Mouse (Mus musculus): ENCODE measurements around the gene Dmpk. TPM values are rescaled to one million over a fixed set of nuclear protein-coding genes. Genes with fewer than 3 reads are reported as not detected.

Gene Dmpk
- polyA plus RNA-seq, 1 experiment = 120 TPM

GRCm38 (mm10) chr7:19107436-19107835 is 23.8 kb downstream of the Dmpk start:
- no peak overlapping the region for H3ac ChIP-seq (ENCODE audit: control insufficient read depth, insufficient read length, low read depth)
- no peak for TF ChIP-seq CEBPB (IDR thresholded peaks at IDR 0.05; ENCODE audit: low read depth)
- no peak for TF ChIP-seq MYOD1 (IDR thresholded peaks at IDR 0.05; ENCODE audit: control insufficient read depth, insufficient read length, low read depth)
- no peak for TF ChIP-seq CTCF (IDR thresholded peaks at IDR 0.05; ENCODE audit: control insufficient read depth, insufficient read depth, insufficient read length)
- TF ChIP-seq USF1 (IDR thresholded peaks at IDR 0.05; ENCODE audit: low read depth) = no peak
- no peak for TF ChIP-seq MAX (IDR thresholded peaks at IDR 0.05)
- TF ChIP-seq FOSL1 (IDR thresholded peaks at IDR 0.05; ENCODE audit: insufficient read depth, low read length, poor library complexity, severe bottlenecking) = no peak
- no peak for TF ChIP-seq MYOG (IDR thresholded peaks at IDR 0.05; ENCODE audit: control insufficient read depth, extremely low read depth, insufficient read length)

GRCm38 (mm10) chr7:19109565-19109964 is 25.9 kb downstream of the Dmpk start:
- H3K79me2 ChIP-seq (ENCODE audit: control insufficient read depth, insufficient read depth) = no peaks in the 10 kb centered on the region
- no peak overlapping the region for H3K4me3 ChIP-seq (ENCODE audit: insufficient read depth, poor library complexity, severe bottlenecking)
- TF ChIP-seq MYOD1 (IDR thresholded peaks at IDR 0.05; ENCODE audit: control insufficient read depth, insufficient read length, low read depth) = no peak
- TF ChIP-seq CTCF (IDR thresholded peaks at IDR 0.05; ENCODE audit: control insufficient read depth, insufficient read depth, insufficient read length) = no peak
- no peak for TF ChIP-seq MYOG (IDR thresholded peaks at IDR 0.05; ENCODE audit: control insufficient read depth, extremely low read depth, insufficient read length)
- TF ChIP-seq MAX (IDR thresholded peaks at IDR 0.05) = no peak
- TF ChIP-seq FOSL1 (IDR thresholded peaks at IDR 0.05; ENCODE audit: insufficient read depth, low read length, poor library complexity, severe bottlenecking) = no peak
- TF ChIP-seq USF1 (IDR thresholded peaks at IDR 0.05; ENCODE audit: low read depth) = no peak
- no peak for TF ChIP-seq CEBPB (IDR thresholded peaks at IDR 0.05; ENCODE audit: low read depth)
- H3K36me3 ChIP-seq (ENCODE audit: control insufficient read depth, insufficient read depth) = no peaks in the 10 kb centered on the region
- no peak overlapping the region for H3ac ChIP-seq (ENCODE audit: control insufficient read depth, insufficient read length, low read depth)
- peaks cover 17% of the 10 kb centered on the region for H3K27me3 ChIP-seq (ENCODE audit: control insufficient read depth, insufficient read depth, insufficient read length)
- no peaks in the 10 kb centered on the region for H3K79me3 ChIP-seq (ENCODE audit: low read depth)

More at GRCm38 (mm10) chr7:19107436-19107835, 23.8 kb downstream of the Dmpk start:
- Histone ChIP-seq H3K79me3 (ENCODE audit: low read depth) (no peaks in the 10 kb centered on the region), H3K79me2 (ENCODE audit: control insufficient read depth, insufficient read depth) (no peaks in the 10 kb centered on the region), H3K27me3 (ENCODE audit: control insufficient read depth, insufficient read depth, insufficient read length) (peaks cover 15% of the 10 kb centered on the region), H3K4me3 (ENCODE audit: insufficient read depth, poor library complexity, severe bottlenecking) (no peak overlapping the region), H3K36me3 (ENCODE audit: control insufficient read depth, insufficient read depth) (no peaks in the 10 kb centered on the region)

DNA sequence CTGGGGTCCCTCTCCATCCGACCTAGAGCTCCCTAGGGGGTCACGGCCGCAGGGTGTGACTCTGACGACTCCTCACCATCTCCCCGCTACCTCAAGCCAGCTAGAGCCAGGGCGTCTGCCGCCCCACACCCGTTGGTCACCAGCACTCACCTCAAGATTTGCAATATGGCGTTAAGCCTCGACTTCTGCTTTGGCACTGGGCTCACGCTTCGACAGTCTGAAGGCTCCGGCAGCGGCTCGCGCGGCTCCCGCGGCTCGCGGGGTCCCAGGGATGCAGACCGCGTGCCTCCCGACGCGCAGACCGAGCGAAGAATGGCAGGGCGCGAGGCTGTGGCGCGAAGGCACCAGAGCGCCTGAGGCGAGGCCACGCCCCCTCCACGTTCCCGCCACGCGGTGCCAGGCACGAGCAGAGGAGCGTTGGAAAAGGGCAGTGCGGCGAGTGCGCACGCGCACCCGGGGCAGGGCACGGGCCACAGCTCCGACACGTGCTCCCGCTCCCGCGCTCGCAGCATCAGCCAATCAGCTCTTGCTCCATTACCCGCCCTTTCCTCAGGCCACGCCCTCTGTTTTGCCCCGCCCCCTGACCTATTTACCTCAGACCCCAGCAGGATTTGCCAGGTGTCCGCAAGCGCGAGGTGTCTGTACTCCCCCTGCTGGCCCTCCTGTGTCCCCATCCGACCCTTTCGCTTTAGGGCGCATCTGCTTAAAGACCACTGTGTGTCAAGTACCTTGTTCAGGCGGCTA is 34.6 kb downstream of the Dmpk start, which contains the start of gene Gm4969:
Gene Gm4969 (minus strand): TSS at position 341 of the 744 bp plus-strand sequence.
- Histone ChIP-seq H3K36me3 (ENCODE audit: control insufficient read depth, insufficient read depth) (no peaks in the 10 kb centered on the region), H3K79me2 (ENCODE audit: control insufficient read depth, insufficient read depth) (peaks cover 35% of the 10 kb centered on the region), H3K27me3 (ENCODE audit: control insufficient read depth, insufficient read depth, insufficient read length) (no peaks in the 10 kb centered on the region), H3K4me3 (ENCODE audit: insufficient read depth, poor library complexity, severe bottlenecking) (no peak within 1 kb of the TSS), H3ac (ENCODE audit: control insufficient read depth, insufficient read length, low read depth) (no peak within 1 kb of the TSS), H3K79me3 (ENCODE audit: low read depth) (peaks cover 13% of the 10 kb centered on the region)
- TF ChIP-seq FOSL1 (IDR thresholded peaks at IDR 0.05; ENCODE audit: insufficient read depth, low read length, poor library complexity, severe bottlenecking) = no peak

DNA sequence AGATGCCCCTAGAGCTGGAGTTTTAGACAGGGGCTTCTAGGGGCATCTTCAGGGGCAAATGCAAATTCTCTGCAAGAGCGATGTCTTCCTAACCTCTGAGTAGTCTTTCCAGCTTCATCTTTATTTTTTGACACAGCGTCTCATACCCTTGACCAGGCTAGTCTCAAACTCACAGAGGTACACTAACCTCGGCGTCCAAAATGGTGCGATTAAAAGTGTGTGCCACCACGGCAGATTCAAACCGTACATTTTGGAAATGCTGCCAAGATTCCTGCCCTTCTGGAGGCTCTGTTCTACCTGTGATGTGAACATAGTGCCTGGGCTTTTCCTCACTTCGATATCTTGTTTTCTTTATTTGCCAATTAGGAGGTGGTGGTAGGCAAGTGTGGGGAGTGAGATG is 35.4 kb downstream of the Dmpk start:
- Histone ChIP-seq H3K4me3 (ENCODE audit: insufficient read depth, poor library complexity, severe bottlenecking) (no peak overlapping the region), H3ac (ENCODE audit: control insufficient read depth, insufficient read length, low read depth) (no peak overlapping the region), H3K79me2 (ENCODE audit: control insufficient read depth, insufficient read depth) (peaks cover 40% of the 10 kb centered on the region), H3K36me3 (ENCODE audit: control insufficient read depth, insufficient read depth) (no peaks in the 10 kb centered on the region), H3K27me3 (ENCODE audit: control insufficient read depth, insufficient read depth, insufficient read length) (no peaks in the 10 kb centered on the region), H3K79me3 (ENCODE audit: low read depth) (peaks cover 14% of the 10 kb centered on the region)
- TF ChIP-seq USF1 (IDR thresholded peaks at IDR 0.05; ENCODE audit: low read depth) (no peak), MYOD1 (IDR thresholded peaks at IDR 0.05; ENCODE audit: control insufficient read depth, insufficient read length, low read depth) (no peak), MYOG (IDR thresholded peaks at IDR 0.05; ENCODE audit: control insufficient read depth, extremely low read depth, insufficient read length) (no peak), FOSL1 (IDR thresholded peaks at IDR 0.05; ENCODE audit: insufficient read depth, low read length, poor library complexity, severe bottlenecking) (no peak), MAX (IDR thresholded peaks at IDR 0.05) (no peak), CTCF (IDR thresholded peaks at IDR 0.05; ENCODE audit: control insufficient read depth, insufficient read depth, insufficient read length) (no peak), CEBPB (IDR thresholded peaks at IDR 0.05; ENCODE audit: low read depth) (no peak)

DNA sequence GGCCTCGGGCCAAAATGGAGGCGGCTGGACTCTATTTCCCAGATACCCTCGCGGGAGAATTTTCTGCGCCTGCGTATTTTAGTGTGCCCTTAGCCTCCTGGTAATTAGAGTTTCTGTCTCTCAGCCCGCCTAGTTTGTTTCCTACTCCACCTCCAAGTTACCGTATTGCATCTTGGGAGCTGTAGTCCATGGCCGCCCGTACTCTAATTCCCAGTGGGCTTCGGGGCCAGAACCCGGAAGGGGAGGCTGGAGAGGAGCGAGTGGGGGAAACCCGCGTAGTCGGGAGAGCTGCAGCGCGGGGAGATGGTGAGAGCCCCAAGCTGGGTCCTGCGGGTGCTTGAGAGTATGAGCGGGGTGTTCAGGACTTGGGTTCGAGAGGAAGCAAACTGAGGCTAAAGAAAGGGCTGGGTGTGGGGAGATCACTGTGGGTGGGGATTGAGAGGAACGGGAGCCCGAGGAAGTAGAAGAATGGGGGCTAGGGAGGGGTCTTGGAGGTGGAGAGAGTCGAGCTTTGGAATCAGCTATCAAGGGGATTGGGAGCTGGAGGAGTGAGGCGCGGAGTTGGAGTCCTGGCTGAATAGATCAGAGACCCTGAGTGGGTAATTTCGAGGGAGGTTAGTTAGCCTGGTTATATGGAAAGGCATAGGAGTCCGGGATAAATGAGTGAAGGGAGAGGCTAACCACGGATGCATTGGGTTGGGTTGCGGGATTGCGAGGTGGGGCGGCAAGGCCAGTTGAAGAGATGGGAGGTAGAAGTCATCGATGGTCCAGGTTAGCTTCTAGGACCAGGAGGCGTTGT is 36.2 kb downstream of the Dmpk start, which contains the start of gene Fbxo46:
Gene Fbxo46 (plus strand): TSS at position 229 of the 799 bp plus-strand sequence.
- Histone ChIP-seq H3K79me2 (ENCODE audit: control insufficient read depth, insufficient read depth) (peaks cover 43% of the 10 kb centered on the region), H3ac (ENCODE audit: control insufficient read depth, insufficient read length, low read depth) (peak within 1 kb of the TSS; percentile 60), H3K4me3 (ENCODE audit: insufficient read depth, poor library complexity, severe bottlenecking) (peak within 1 kb of the TSS; percentile 72), H3K27me3 (ENCODE audit: control insufficient read depth, insufficient read depth, insufficient read length) (no peaks in the 10 kb centered on the region), H3K36me3 (ENCODE audit: control insufficient read depth, insufficient read depth) (no peaks in the 10 kb centered on the region), H3K79me3 (ENCODE audit: low read depth) (peaks cover 14% of the 10 kb centered on the region)
- no peak for TF ChIP-seq FOSL1 (IDR thresholded peaks at IDR 0.05; ENCODE audit: insufficient read depth, low read length, poor library complexity, severe bottlenecking)
- TF ChIP-seq CTCF (IDR thresholded peaks at IDR 0.05; ENCODE audit: control insufficient read depth, insufficient read depth, insufficient read length) = no peak
- no peak for TF ChIP-seq USF1 (IDR thresholded peaks at IDR 0.05; ENCODE audit: low read depth)
- TF ChIP-seq MYOG (IDR thresholded peaks at IDR 0.05; ENCODE audit: control insufficient read depth, extremely low read depth, insufficient read length) = no peak
- TF ChIP-seq MAX (IDR thresholded peaks at IDR 0.05) = no peak

All from C2C12 (cell line).